Mouse (Mus musculus) intestine, embryonic 14.5 days (tissue): ENCODE measurements at regions not wholly inside any gene's neighbourhood (a gene's known extent, or its start where the extent isn't known, plus 50 kb on each side); places are given as distances from the start of the nearest gene placed in this dataset.

Source experiments
- ATAC-seq: fragments of 200-750 bp; cut with Nextera tagmentation; replicated peaks from 2 replicates; pipeline ENCODE4 v1.8.0; 2017; ENCODE audit warnings: low read depth, moderate number of reproducible peaks, moderate TSS enrichment, moderate library complexity; ENCODE audit not compliant: low FRiP score, low TSS enrichment
- DNase-seq: peaks from one replicate; pipeline ENCODE4 v3.0.0-alpha.2; 2018; ENCODE audit warnings: low spot score
- H3K27ac ChIP-seq: fragments of 300-500 bp; sonication (generic); 2 replicates; pipeline ENCODE4 v1.5.1; 2014; ENCODE audit warnings: low read depth, mild to moderate bottlenecking, control low read depth
- H3K27me3 ChIP-seq: fragments of 300-500 bp; sonication (generic); replicated peaks from 2 replicates; pipeline ENCODE4 v1.6.1; 2014; ENCODE audit warnings: low read length, control low read depth; ENCODE audit not compliant: control insufficient read depth, insufficient read depth
- H3K36me3 ChIP-seq: fragments of 300-500 bp; sonication (generic); 2 replicates; pipeline ENCODE4 v1.6.1; 2014; ENCODE audit warnings: low read length, control low read depth; ENCODE audit not compliant: control insufficient read depth, insufficient read depth
- H3K4me1 ChIP-seq: fragments of 300-500 bp; sonication (generic); replicated peaks from 2 replicates; pipeline ENCODE4 v1.6.1; 2014; ENCODE audit warnings: low read length, control low read depth, mixed read lengths; ENCODE audit not compliant: control insufficient read depth, insufficient read depth
- H3K4me2 ChIP-seq: fragments of 300-500 bp; sonication (generic); 2 replicates; pipeline ENCODE4 v1.6.1; 2014; ENCODE audit warnings: low read length
- H3K4me3 ChIP-seq: fragments of 300-500 bp; sonication (generic); 2 replicates; pipeline ENCODE4 v1.5.1; 2014; ENCODE audit warnings: low read depth, low read length, control low read depth, mixed read lengths
- H3K9ac ChIP-seq: fragments of 300-500 bp; sonication (generic); 2 replicates; pipeline ENCODE4 v1.6.1; 2014; ENCODE audit warnings: mild to moderate bottlenecking, low read length
- H3K9me3 ChIP-seq: fragments of 300-500 bp; sonication (generic); 2 replicates; pipeline ENCODE4 v1.6.1; 2016; ENCODE audit warnings: low read length, control low read depth; ENCODE audit not compliant: control insufficient read depth
- WGBS: fragments of 180-500 bp; shearing (Covaris S2); extraction: QIAGEN DNeasy Blood & Tissue Kit; methylation state at CpG from one replicate; pipeline ENCODE4 v1.1.7; 2014; 5-methylcytosine and 5-hydroxymethylcytosine counted together

- H3K9me3 ChIP-seq, result peaks cover 7% of the 10 kb centered on the region; the same call in 1 of the 2 replicates
- ATAC-seq (no peak), DNase-seq (no peak)
- no peak overlapping the region for H3K27ac ChIP-seq
- no peaks in the 10 kb centered on the region for H3K36me3 ChIP-seq
- no peak overlapping the region for H3K9ac ChIP-seq
- H3K27me3 ChIP-seq, result no peaks in the 10 kb centered on the region
- no peak overlapping the region for H3K4me3 ChIP-seq
- WGBS, result 74% methylated on average over 3 of the region's 3 CpGs
- H3K4me2 ChIP-seq, result no peak overlapping the region
- H3K4me1 ChIP-seq, result no peaks in the 10 kb centered on the region
Measured at GRCm38 (mm10) chr13:111369916-111370315, 115.1 kb downstream of the Actbl2 start.

DNA sequence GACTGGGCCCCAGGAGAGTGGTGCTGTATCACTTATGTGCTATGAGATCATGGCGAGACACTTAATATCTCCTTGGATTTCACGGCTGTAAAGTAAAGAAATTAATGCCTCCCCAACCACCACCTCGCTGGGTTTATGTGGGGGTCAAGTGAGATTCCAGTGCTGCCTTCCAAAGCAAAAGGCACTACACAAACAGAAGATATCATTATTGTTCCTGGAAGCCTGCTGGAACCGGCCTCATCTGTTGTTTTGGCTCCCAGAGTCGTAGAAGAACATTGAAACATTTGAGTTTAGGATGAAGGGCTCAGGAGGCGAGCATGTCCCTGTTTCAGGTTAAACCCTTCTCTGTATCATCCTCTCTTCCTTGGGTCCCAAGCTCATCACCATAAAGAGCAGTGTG lies 116.6 kb downstream of the Gpbp1 start:
- H3K4me1 ChIP-seq, result no peaks in the 10 kb centered on the region
- DNase-seq, result no peak
- H3K36me3 ChIP-seq, result no peaks in the 10 kb centered on the region
- WGBS, result 55% methylated on average over 6 of the region's 6 CpGs
- no peaks in the 10 kb centered on the region for H3K9me3 ChIP-seq
- no peak overlapping the region for H3K9ac ChIP-seq
- H3K27me3 ChIP-seq, result no peaks in the 10 kb centered on the region
- H3K27ac ChIP-seq, result no peak overlapping the region
- H3K4me2 ChIP-seq, result no peak overlapping the region
- H3K4me3 ChIP-seq, result no peak overlapping the region
- no peak for ATAC-seq

GRCm38 (mm10) chr13:111373801-111374200 lies 116.1 kb downstream of the Gpbp1 start:
- Histone ChIP-seq H3K27me3 (no peaks in the 10 kb centered on the region), H3K9ac (no peak overlapping the region), H3K4me2 (no peak overlapping the region), H3K9me3 (no peaks in the 10 kb centered on the region), H3K4me3 (no peak overlapping the region), H3K4me1 (no peaks in the 10 kb centered on the region), H3K27ac (no peak overlapping the region), H3K36me3 (no peaks in the 10 kb centered on the region)
- 78% methylated on average over 1 of the region's 1 CpGs for WGBS
- DNase-seq (no peak), ATAC-seq (no peak)
